Mouse (Mus musculus) bone marrow macrophage, adult 2 months (primary cell): ENCODE results near the gene Spdye4a.

Source experiments
- CTCF ChIP-seq: IDR thresholded peaks from 2 replicates; pipeline ENCODE4 v1.5.1; 2012; ENCODE audit warnings: low read depth, mild to moderate bottlenecking, low read length, moderate library complexity
- POLR2A ChIP-seq: IDR thresholded peaks from 2 replicates; pipeline ENCODE4 v1.6.1; 2012; ENCODE audit warnings: mild to moderate bottlenecking, low read depth, low read length, borderline replicate concordance

GRCm38 (mm10) chr5:143266794-143267193 lies 40.1 kb upstream of the Spdye4a start:
- no peak for TF ChIP-seq POLR2A
- no peak for TF ChIP-seq CTCF
